Mouse (Mus musculus) CH12.LX (cell line): ENCODE measurements around the gene Atad5. TPM values are rescaled to one million over a fixed set of nuclear protein-coding genes. Genes with fewer than 3 reads are reported as not detected.
A peak's percentile ranks its signal among the peaks of the same experiment; 100 is the strongest.

ENCODE experiments used
- DNase-seq: peaks from one replicate; pipeline ENCODE4 v3.0.0-alpha.2; 2013; ENCODE audit errors: extremely low read depth
- H3K27ac ChIP-seq: 2 replicates; pipeline ENCODE4 v1.5.1; 2012; ENCODE audit warnings: low read depth, mild to moderate bottlenecking, control low read depth, moderate library complexity; ENCODE audit not compliant: insufficient read depth
- H3K27me3 ChIP-seq: replicated peaks from 2 replicates; pipeline ENCODE3; 2012; ENCODE audit warnings: inconsistent platforms
- H3K36me3 ChIP-seq, 2 experiments: replicated peaks in 1 of 2; 2 replicates each; pipeline versions ENCODE3 to v1.6.1; 2012; ENCODE audit warnings: inconsistent platforms in 1 of 2, low read length in 1 of 2, mild to moderate bottlenecking in 1 of 2, mixed read lengths in 1 of 2, moderate library complexity in 1 of 2; ENCODE audit not compliant: control insufficient read depth in 1 of 2, insufficient read depth in 1 of 2
- H3K4me1 ChIP-seq, 2 experiments: 2 replicates each; pipeline ENCODE4 v1.6.1; 2012; ENCODE audit warnings: inconsistent platforms in 1 of 2, moderate library complexity in 1 of 2; ENCODE audit not compliant: insufficient read depth in 2 of 2, control insufficient read depth in 1 of 2
- H3K4me2 ChIP-seq: 2 replicates; pipeline ENCODE4 v1.6.1; 2012; ENCODE audit warnings: low read depth, mild to moderate bottlenecking, control low read depth; ENCODE audit not compliant: poor library complexity, insufficient read depth, severe bottlenecking
- H3K4me3 ChIP-seq, 3 experiments: fragments of 150-350 bp in 1 of 3; sonication (generic) in 1 of 3; replicated peaks in 1 of 3; 2 replicates each; pipeline versions ENCODE3 to v1.5.1; 2011 to 2012; ENCODE audit warnings: low read depth in 2 of 3, low read length in 2 of 3, mild to moderate bottlenecking in 2 of 3, moderate library complexity in 2 of 3, control low read depth in 1 of 3, improper control_type of control experiment in 1 of 3, inconsistent platforms in 1 of 3, mixed read lengths in 1 of 3; ENCODE audit not compliant: poor library complexity in 1 of 3
- H3K79me2 ChIP-seq: replicated peaks from 2 replicates; pipeline ENCODE4 v1.6.1; 2012; ENCODE audit warnings: mild to moderate bottlenecking, moderate library complexity; ENCODE audit not compliant: control insufficient read depth, poor library complexity, insufficient read depth, severe bottlenecking; ENCODE audit errors: extremely low read depth
- H3K9ac ChIP-seq: 2 replicates; pipeline ENCODE4 v1.6.1; 2012; ENCODE audit warnings: low read depth, mild to moderate bottlenecking, control low read depth, moderate library complexity; ENCODE audit not compliant: insufficient read depth
- H3K9me3 ChIP-seq: replicated peaks from 2 replicates; pipeline ENCODE3; 2012; ENCODE audit warnings: low read length, inconsistent platforms, mixed read lengths
- BHLHE40 ChIP-seq: IDR thresholded peaks from 2 replicates; pipeline ENCODE4 v1.6.1; 2011; ENCODE audit warnings: mild to moderate bottlenecking, low read depth, low read length, improper control_type of control experiment
- CTCF ChIP-seq, 2 experiments: IDR thresholded peaks in 1 of 2; conservative IDR thresholded peaks in 1 of 2; 2 replicates each; pipeline ENCODE4 v1.5.1; 2011 to 2012; ENCODE audit warnings: low read depth in 2 of 2, low read length in 2 of 2, improper control_type of control experiment in 1 of 2, inconsistent platforms in 1 of 2, mild to moderate bottlenecking in 1 of 2, moderate library complexity in 1 of 2
- E2F4 ChIP-seq: IDR thresholded peaks from 2 replicates; pipeline ENCODE4 v1.6.1; 2011; ENCODE audit warnings: low read depth, low read length, improper control_type of control experiment; ENCODE audit not compliant: insufficient replicate concordance
- ELF1 ChIP-seq: IDR thresholded peaks from 2 replicates; pipeline ENCODE4 v1.6.1; 2014; ENCODE audit warnings: low read depth, mild to moderate bottlenecking, inconsistent platforms, low read length, improper control_type of control experiment
- EP300 ChIP-seq: IDR thresholded peaks from 2 replicates; pipeline ENCODE4 v1.6.1; 2011; ENCODE audit warnings: low read length, improper control_type of control experiment
- HCFC1 ChIP-seq: IDR thresholded peaks from 2 replicates; pipeline ENCODE4 v1.6.1; 2012; ENCODE audit warnings: low read depth, mild to moderate bottlenecking, inconsistent platforms, low read length, improper control_type of control experiment
- IRF4 ChIP-seq: IDR thresholded peaks from 2 replicates; pipeline ENCODE4 v1.6.1; 2014; ENCODE audit warnings: low read depth, mild to moderate bottlenecking, inconsistent platforms, low read length, improper control_type of control experiment
- KAT2A ChIP-seq: IDR thresholded peaks from 2 replicates; pipeline ENCODE4 v1.6.1; 2012; ENCODE audit warnings: low read length, improper control_type of control experiment, inconsistent platforms; ENCODE audit not compliant: insufficient replicate concordance
- MAFK ChIP-seq: IDR thresholded peaks from 2 replicates; pipeline ENCODE4 v1.6.1; 2011; ENCODE audit warnings: low read length, improper control_type of control experiment; ENCODE audit not compliant: insufficient replicate concordance
- MAX ChIP-seq: IDR thresholded peaks from 2 replicates; pipeline ENCODE4 v1.6.1; 2011; ENCODE audit warnings: low read length, improper control_type of control experiment
- MAZ ChIP-seq: IDR thresholded peaks from 2 replicates; pipeline ENCODE4 v1.6.1; 2012; ENCODE audit warnings: low read depth, mild to moderate bottlenecking, inconsistent platforms, low read length, improper control_type of control experiment, moderate library complexity
- MEF2A ChIP-seq: IDR thresholded peaks from 2 replicates; pipeline ENCODE4 v1.6.1; 2014; ENCODE audit warnings: low read depth, mild to moderate bottlenecking, inconsistent platforms, low read length, improper control_type of control experiment, borderline replicate concordance
- NELFE ChIP-seq: IDR thresholded peaks from 2 replicates; pipeline ENCODE4 v1.6.1; 2011; ENCODE audit warnings: low read depth, low read length, improper control_type of control experiment
- POLR2AphosphoS2 ChIP-seq: IDR thresholded peaks from 2 replicates; pipeline ENCODE4 v1.6.1; 2011; ENCODE audit warnings: low read depth, low read length, improper control_type of control experiment
- TBP ChIP-seq: conservative IDR thresholded peaks from 2 replicates; pipeline ENCODE4 v1.6.1; 2011; ENCODE audit warnings: low read depth, low read length, improper control_type of control experiment
- TCF12 ChIP-seq: IDR thresholded peaks from 2 replicates; pipeline ENCODE4 v1.6.1; 2014; ENCODE audit warnings: low read depth, mild to moderate bottlenecking, inconsistent platforms, low read length, improper control_type of control experiment
- USF1 ChIP-seq: IDR thresholded peaks from 2 replicates; pipeline ENCODE4 v1.6.1; 2014; ENCODE audit warnings: low read depth, mild to moderate bottlenecking, inconsistent platforms, low read length, improper control_type of control experiment
- ZMIZ1 ChIP-seq: IDR thresholded peaks from 2 replicates; pipeline ENCODE4 v1.6.1; 2012; ENCODE audit warnings: low read depth, mild to moderate bottlenecking, inconsistent platforms, low read length, improper control_type of control experiment
- dilution Hi-C: fragments of 300-500 bp; cut with MboI; formaldehyde crosslinking; loops from 2 replicates; pipeline ENCODE4 v1.14.3; 2020; ENCODE audit warnings: low sequenced_read_pairs; ENCODE audit not compliant: extremely low pct_unique_long_range_greater_than_20kb, extremely low pct_ligation_motif_present
- in situ Hi-C: fragments of 300-500 bp; cut with MboI; formaldehyde crosslinking; loops from 3 replicates; pipeline ENCODE4 v1.14.3; 2019; ENCODE audit warnings: low sequenced_read_pairs, low pct_ligation_motif_present, low pct_unique_long_range_greater_than_20kb, mixed read lengths
- polyA plus RNA-seq: library from polyadenylated mRNA; unstranded; fragments of >175 nt; gene quantifications from 2 replicates; pipeline ENCODE4 v1.2.1, GENCODE M21; 2012; ENCODE audit warnings: low read depth; ENCODE audit not compliant: insufficient read length
- total RNA-seq, 2 experiments: library from RNA; depleted of rRNA; stranded (reverse); fragments of 300-350 nt in 1 of 2; fragments of >200 nt in 1 of 2; gene quantifications; 2 replicates each; pipeline ENCODE4 v1.2.3; 2012 to 2014

Gene Atad5
- total and polyA plus RNA-seq, 3 experiments, result 24.0 to 46.3 (median 35.2) TPM

GRCm38 (mm10) chr11:80134744-80135143 lies 45.5 kb downstream of the Atad5 start:
- no peak for TF ChIP-seq KAT2A
- no peak for TF ChIP-seq NELFE
- no peak for TF ChIP-seq MAZ
- TF ChIP-seq MEF2A, result no peak
- TF ChIP-seq MAFK, result no peak
- TF ChIP-seq HCFC1, result no peak
- no peak for TF ChIP-seq POLR2AphosphoS2
- peaks cover 17% of the 10 kb centered on the region for H3K79me2 ChIP-seq
- in situ Hi-C loops (no loop called here), dilution Hi-C loops (no loop called here)
- H3K9ac ChIP-seq, result no peak overlapping the region
- H3K4me3 ChIP-seq, result no peak overlapping the region
- H3K9me3 ChIP-seq, result no peaks in the 10 kb centered on the region
- peaks cover 52 to 88% of the 10 kb centered on the region in 2 experiments for H3K36me3 ChIP-seq
- DNase-seq, result no peak
- peaks cover 0 to 14% of the 10 kb centered on the region in 2 experiments; a peak in 2 of 4 replicates for H3K4me1 ChIP-seq
- H3K27ac ChIP-seq, result no peak overlapping the region
- H3K4me2 ChIP-seq, result no peak overlapping the region
- no peaks in the 10 kb centered on the region for H3K27me3 ChIP-seq

- H3K36me3 ChIP-seq, result peaks cover 55 to 85% of the 10 kb centered on the region in 2 experiments
- dilution Hi-C loops, result no loop called here
- no peak for DNase-seq
Observed at GRCm38 (mm10) chr11:80135954-80136683, 46.9 kb downstream of the Atad5 start.

GRCm38 (mm10) chr11:80136786-80137185 lies 47.6 kb downstream of the Atad5 start:
- H3K79me2 ChIP-seq, result peaks cover 34% of the 10 kb centered on the region
- H3K4me2 ChIP-seq, result no peak overlapping the region
- no peak overlapping the region for H3K27ac ChIP-seq
- DNase-seq, result no peak
- dilution Hi-C loops, result no loop called here
- no peak overlapping the region for H3K4me3 ChIP-seq
- no peak overlapping the region for H3K9ac ChIP-seq
- in situ Hi-C loops, result no loop called here
- H3K27me3 ChIP-seq, result no peaks in the 10 kb centered on the region
- H3K9me3 ChIP-seq, result no peaks in the 10 kb centered on the region
- H3K36me3 ChIP-seq, result peaks cover 51 to 79% of the 10 kb centered on the region in 2 experiments
- TF ChIP-seq MAX, result no peak
- TF ChIP-seq TCF12, result no peak
- no peak for TF ChIP-seq ELF1
- TF ChIP-seq BHLHE40, result no peak
- TF ChIP-seq ZMIZ1, result no peak
- peaks cover 4 to 28% of the 10 kb centered on the region in 2 experiments; a peak in 3 of 4 replicates for H3K4me1 ChIP-seq

More at GRCm38 (mm10) chr11:80135954-80136683, 46.9 kb downstream of the Atad5 start:
- Histone ChIP-seq H3K27ac (no peak overlapping the region), H3K4me3 (no peak overlapping the region), H3K9me3 (no peaks in the 10 kb centered on the region), H3K27me3 (no peaks in the 10 kb centered on the region), H3K4me2 (no peak overlapping the region), H3K79me2 (peaks cover 28% of the 10 kb centered on the region), H3K4me1 (peaks cover 4 to 27% of the 10 kb centered on the region in 2 experiments; a peak in 3 of 4 replicates), H3K9ac (no peak overlapping the region)
- in situ Hi-C loops, result no loop called here
- no peak for TF ChIP-seq TBP
- TF ChIP-seq ZMIZ1, result peak; percentile 41; the same call in 1 of the 2 replicates
- no peak for TF ChIP-seq E2F4
- TF ChIP-seq IRF4, result no peak
- no peak for TF ChIP-seq NELFE
- no peak for TF ChIP-seq EP300
- TF ChIP-seq BHLHE40, result no peak
- no peak for TF ChIP-seq USF1
- peak; percentile 66; the same call in 1 of the 2 replicates for TF ChIP-seq POLR2AphosphoS2
- no peak for TF ChIP-seq CTCF (conservative IDR thresholded peaks at IDR 0.05 in 1 of 2, IDR thresholded peaks at IDR 0.05 in 1 of 2; ENCODE audit: low read depth in 2 of 2, low read length in 2 of 2)
- TF ChIP-seq MEF2A, result no peak
